Mouse (Mus musculus): ENCODE results near the gene Cacna2d1.

Gene Cacna2d1

DNA sequence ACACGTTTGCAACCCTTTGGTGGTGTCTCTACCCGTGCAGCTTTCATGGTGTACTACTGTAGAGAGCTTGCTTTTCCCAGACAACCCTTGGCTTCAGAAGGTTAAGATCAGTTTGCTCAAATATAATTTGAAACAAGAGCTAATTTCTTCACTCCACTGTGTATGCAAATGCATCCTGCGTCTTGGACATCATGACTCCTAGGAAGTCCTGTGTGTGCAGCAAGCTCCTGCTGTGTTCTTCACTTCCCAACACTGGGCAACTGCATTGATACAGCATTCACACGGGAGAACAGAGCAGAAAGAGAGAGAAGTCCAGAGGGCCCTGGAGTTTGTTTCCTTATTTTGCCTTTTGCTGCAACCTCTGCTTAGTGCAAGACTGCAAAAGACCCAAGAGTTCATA, 48.1 kb downstream of the Cacna2d1 start:
- in situ Hi-C loops (cut with MboI; ENCODE audit: low sequenced_read_pairs), result no loop called here

DNA sequence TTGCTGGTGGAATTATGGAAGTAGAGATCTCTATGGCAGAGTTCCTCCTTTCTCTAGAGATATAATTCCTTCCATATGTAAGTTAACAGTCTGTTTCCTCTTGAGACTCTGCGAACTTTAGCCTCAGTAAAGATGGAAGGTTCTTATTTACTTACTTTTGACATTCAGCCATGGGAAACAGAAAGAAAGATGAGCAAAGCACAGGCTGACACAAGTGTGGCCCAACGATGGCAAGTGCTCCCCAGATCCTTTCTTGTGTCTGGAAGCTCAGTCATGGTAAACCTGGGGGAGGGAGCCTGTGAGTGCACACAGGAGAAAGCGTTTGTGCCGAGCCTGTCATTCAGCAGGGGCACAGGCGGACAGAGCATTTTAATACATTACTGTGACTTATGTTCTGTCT, 48.9 kb downstream of the Cacna2d1 start:
- in situ Hi-C loops (cut with MboI; ENCODE audit: low sequenced_read_pairs), result no loop called here

DNA sequence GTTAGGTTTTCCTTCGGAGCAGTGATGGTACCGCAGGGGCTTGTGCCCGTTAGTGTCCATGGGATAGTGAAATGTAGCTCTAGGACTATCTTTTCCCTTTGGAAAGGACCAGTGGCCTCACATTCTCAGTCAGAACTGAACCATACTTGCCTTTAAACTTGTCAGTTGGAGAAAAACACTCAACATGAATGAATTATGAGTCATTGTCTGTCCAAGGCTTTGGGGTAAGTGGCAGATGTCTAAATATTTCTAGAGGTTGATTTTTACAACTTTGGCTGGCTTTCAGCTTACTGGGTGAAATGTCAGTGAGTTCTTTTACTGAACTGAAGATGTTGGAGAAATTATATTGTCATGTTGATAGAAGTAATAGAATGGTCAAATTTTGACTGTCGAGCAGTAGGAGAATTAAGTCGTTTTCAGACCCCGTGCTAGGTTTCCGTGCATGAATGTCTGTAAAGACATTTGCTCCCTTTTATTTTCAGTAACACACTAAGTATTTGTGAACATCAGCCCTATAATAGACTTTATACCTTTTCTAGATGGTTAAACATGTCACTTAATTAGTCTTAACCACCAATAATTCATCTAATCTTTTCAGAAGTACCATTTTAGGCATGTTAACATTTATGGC, 50.9 kb downstream of the Cacna2d1 start:
- in situ Hi-C loops (cut with MboI; ENCODE audit: low sequenced_read_pairs), result no loop called here

DNA sequence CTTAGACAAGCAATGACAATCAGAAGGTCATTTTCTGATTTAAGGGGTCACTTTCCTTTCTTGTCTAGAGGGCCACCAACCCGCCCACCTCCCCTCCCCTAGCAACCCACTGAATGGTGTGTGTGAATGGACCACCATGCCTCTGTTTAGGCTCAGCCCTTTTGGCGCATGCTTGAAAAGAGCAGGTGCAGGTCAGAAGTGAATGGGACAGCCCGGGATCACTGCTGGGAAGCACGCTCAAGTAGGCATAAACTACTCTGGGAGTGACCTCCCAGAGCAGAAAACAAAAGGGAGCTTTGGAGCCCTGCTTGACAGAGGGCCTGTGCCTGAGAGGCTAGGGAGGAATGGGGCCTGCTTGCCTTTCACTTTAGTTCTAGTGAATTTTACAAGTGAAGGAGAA, 51.4 kb downstream of the Cacna2d1 start:
- in situ Hi-C loops (cut with MboI; ENCODE audit: low sequenced_read_pairs), result no loop called here

GRCm38 (mm10) chr5:15991428-15992139, 57.1 kb downstream of the Cacna2d1 start:
- in situ Hi-C loops (cut with MboI; ENCODE audit: low sequenced_read_pairs), result no loop called here

DNA sequence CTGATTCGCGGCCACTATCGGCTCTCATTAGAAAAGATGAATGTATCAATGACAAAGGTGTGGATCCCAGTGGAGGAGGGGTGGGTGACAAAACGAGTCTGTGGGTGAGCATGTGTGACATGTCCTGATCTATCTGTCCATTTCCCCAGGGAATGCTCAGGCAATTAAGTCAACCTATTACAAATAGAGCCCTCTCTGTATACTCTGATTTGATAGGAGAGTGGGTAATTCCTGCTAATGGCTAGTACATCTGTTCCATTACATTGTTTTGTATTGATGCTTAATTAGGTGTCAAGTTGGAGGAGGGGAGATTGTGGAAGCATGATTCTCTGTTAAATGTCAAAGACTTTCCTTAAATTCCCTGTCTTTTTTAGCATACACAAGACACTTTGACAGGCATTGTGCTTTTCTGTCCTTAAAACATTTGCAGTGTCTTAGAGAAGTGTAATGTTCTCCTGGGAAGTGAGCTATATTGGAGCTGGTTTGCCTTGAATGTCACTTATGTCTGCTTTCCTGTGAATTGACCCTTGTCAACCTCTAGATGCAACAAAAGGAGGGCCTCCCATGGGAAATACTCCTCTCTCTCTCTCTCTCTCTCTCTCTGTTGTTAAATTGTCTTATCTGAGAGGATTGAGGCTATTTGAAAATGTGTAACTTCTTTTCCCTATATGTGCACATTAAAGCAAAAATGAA, 58.9 kb downstream of the Cacna2d1 start:
- in situ Hi-C loops (cut with MboI; ENCODE audit: low sequenced_read_pairs), result no loop called here

GRCm38 (mm10) chr5:15997190-15997589, 62.7 kb downstream of the Cacna2d1 start:
- in situ Hi-C loops (cut with MboI; ENCODE audit: low sequenced_read_pairs), result no loop called here

GRCm38 (mm10) chr5:15997769-15998168, 63.3 kb downstream of the Cacna2d1 start:
- in situ Hi-C loops (cut with MboI; ENCODE audit: low sequenced_read_pairs), result no loop called here

- in situ Hi-C loops (cut with MboI; ENCODE audit: low sequenced_read_pairs), result no loop called here
Observed at GRCm38 (mm10) chr5:16000917-16001316, 66.4 kb downstream of the Cacna2d1 start.

DNA sequence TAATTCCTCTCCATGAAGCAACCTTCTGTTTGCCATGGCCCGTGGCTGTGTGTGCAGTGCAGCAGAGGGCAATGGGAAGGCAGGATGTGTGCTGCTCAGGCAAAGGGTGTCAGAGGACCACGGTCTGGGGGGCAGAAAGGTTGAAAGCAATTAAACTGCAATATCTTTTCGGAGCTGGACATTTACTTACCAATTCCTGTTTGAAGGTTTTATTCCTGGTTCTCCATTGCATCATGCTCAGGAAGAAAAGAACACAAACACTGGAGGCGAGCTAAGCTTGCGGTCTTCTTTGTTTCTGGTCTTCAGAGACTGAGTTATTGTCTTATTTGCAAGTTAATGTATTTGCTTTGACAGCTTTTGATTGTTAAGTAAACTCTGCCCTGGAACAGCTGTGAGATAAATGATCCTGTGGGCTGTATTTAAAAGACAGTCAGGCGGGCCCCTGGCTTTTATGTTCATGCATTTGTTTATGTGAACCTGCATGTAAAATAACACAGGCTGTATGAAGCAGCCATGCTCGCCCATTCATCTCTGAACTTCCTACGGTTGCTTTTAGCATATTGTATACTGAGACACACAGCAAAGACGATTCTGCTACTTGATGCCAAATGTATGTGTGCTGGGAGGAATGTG, 68.1 kb downstream of the Cacna2d1 start:
- in situ Hi-C loops (cut with MboI; ENCODE audit: low sequenced_read_pairs), result no loop called here

DNA sequence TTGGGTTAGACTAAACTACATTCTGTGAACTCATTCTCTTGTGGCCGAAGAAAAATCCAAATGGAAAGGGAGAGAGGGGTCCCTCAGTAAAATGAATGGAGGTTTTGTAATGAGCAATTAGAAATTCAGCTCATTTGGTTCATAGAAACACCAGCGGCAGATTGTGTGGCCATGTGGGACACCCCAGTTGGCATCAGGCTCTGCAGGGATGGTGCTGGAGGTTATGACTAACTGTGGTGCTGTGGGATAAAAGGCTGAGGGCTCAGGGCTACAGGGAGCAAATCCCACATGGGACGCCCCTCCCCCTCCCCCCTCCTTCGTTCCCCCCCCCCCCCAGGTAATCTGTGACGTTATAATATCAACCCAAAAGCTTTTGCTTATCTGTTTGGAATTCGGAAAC, 69.8 kb downstream of the Cacna2d1 start:
- in situ Hi-C loops (cut with MboI; ENCODE audit: low sequenced_read_pairs), result no loop called here

DNA sequence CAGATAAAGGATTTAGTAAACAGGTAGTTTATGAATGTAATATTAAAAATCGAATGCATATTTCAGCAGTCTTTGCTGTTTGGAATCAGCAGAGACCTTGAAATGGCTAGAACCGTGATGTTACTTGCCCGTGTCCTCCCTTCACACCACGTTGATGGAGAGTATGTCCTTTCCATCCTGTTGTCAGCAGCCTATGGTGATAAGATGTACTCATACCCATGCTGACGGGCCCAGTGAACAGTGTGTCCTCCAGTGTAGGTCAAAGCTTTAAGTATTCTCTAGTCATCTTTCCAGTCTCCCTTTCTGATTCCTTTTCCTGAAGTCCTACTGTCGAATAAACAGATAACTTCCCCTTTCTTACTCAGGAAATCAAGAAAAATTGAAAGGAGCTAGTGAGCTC, 72.5 kb downstream of the Cacna2d1 start:
- in situ Hi-C loops (cut with MboI; ENCODE audit: low sequenced_read_pairs), result no loop called here

DNA sequence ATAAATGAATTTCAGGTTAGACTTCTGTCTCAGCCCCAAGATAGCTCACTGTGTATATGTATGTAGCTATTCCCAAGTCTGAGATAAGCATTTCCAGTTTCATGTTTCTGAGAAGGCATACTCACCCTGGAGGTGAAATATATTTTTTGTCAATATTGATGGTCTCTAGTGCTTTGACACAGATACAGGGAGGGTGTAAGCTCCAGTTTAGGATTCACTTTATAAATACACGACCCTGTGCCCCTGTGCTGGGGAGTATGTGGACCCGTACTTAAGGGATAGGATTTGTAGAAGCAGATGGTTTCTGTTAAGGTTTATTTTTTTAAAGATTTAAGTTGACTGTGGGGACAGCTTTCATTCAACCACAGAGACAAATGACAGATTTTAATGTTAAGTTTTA, 79.2 kb downstream of the Cacna2d1 start:
- in situ Hi-C loops (cut with MboI; ENCODE audit: low sequenced_read_pairs), result no loop called here

DNA sequence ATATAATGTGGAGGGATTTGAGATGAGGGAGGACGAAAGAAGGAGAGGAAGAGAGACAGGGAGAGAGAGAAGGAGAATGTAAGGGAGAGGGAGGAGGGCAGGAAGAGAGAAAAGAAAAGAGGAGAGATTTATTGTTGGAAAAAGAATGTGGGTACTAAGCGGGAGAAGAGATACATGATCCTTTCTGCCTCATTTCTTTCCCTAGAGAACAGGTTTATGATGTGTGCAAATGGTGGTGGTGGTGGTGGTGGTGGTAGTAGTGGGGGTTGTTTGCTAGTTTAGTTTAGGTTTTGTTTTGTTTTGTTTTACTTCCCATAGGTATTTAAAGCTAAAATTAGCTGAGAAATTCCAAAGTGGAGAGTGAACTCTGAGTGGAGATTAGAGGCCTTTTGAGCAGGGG, 79.9 kb downstream of the Cacna2d1 start:
- in situ Hi-C loops (cut with MboI; ENCODE audit: low sequenced_read_pairs), result no loop called here

DNA sequence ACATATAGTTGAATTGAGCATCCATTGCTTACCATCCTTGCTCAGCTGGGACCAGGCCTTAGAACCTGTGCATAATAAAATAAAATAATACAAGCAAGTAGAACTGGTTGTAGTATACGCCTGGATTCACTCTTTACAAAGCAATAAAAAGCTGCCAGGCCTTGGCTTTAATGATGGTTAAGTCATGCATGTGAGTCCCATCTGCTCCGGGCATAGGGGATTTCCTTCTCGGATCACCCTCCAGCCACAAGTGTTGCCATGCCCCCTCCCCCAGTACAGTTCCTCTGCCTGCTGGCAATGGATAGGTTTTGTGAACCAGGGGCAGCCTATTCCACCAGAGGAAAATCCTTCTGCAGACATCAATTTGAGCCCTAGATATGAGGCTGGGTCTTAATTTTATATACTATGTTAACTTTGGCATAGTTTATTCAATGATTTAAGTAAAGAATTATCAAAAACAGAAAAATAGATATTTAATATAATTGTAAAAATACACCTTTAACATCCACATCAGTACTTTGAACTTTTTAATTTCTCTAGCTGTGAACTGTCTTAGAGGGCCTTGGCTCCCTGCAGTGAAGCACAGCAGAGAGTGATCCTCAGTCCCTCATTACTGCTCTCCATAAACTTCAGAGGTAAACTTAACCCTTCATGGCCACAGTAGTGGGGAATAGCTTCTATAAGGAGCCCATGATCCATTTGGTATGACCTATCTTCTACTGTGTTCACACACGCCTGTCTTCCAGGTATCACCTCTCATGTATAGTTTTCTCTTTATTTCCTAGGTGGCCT, 90.3 kb downstream of the Cacna2d1 start:
- in situ Hi-C loops (cut with MboI; ENCODE audit: low sequenced_read_pairs), result no loop called here

GRCm38 (mm10) chr5:16028881-16029280, 94.4 kb downstream of the Cacna2d1 start:
- in situ Hi-C loops (cut with MboI; ENCODE audit: low sequenced_read_pairs), result no loop called here

DNA sequence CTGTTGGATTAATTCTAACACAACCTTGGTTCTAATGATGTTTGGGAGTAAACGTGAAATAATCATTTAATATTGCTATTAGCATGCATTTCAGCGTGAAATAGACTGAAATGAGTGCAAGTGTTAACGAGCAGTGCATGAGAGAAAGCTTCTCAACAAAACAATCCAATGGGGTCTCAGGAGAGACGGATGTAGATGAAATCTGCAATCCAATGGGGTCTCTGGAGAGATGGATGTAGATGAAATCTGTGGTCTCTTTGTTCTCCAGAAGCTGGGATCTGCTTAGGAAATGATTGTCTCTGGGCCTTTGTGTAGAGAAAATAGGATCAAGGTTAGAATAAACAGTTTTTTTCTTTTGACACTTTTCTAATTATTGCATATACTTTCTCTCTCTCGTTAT, 95.0 kb downstream of the Cacna2d1 start:
- in situ Hi-C loops (cut with MboI; ENCODE audit: low sequenced_read_pairs), result no loop called here

DNA sequence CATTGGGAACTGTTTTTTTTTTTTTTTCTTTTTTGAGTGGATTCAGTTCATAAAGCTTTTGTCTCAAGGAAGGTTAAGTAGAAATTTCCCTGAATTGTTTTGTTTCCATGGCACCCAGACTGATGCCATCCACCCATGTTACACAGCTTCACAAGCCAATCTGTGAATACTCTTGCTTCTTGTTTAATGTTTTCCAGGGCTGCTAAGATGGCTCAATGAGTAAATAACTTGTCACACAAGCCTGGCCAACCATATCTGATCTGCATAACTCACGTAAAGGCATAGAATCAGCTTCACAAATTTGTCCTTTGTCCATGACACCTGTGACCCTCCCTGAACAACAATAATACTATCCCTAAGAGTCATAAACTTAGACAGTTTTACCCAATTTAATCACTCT, 99.1 kb downstream of the Cacna2d1 start:
- in situ Hi-C loops (cut with MboI; ENCODE audit: low sequenced_read_pairs), result no loop called here

DNA sequence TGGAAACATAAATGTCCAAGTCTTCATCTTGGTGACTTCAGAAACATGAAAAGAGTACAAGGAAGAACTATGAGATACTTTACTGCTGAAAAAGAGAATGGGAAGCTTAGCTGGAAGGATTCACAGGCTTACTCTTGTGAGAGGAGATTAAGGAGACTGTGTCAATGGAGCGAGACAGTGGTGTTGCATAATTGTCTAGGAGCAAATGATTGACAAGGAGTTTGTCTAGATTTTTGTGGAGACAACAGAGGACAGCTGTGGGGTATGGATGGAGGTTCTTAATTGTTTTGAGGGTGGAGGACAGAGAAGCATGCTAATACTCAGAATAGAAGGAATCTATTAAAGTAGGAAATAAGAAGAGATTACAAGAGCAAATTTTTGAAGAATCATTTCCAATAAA, 100.8 kb downstream of the Cacna2d1 start:
- in situ Hi-C loops (cut with MboI; ENCODE audit: low sequenced_read_pairs), result no loop called here

DNA sequence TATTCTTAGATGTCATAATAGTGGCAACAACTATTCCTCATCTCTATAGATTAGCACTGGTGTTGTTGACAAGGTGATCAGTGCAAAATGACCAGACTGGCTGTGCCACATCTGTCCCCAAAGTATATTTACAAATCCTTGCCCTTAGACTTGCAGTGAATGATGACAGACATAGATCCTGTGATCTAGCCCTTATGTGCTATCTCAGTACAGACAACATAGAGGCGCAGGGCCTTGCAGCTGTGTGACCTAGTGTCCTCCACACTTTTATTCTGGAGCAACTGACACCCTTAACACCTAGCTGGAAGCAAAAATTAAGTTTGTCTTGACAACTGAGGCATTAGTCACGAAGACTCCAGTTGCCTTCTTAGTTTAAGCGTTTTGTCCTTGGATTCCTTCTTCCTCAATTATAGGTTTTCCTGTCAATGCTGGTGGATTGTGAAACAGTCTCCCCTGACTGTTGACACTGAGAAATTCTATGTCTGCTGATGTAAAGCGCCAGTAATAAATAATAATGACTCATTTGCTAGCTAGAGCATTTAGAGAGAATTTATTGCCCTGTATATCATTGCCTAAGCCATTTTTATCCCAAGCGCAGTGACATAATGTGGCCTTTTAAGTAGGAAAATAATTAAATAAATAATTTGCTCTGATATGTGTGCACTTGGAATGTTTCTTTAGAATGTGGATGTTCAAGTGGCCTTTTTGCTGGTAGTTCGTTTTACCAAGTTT, 110.8 kb downstream of the Cacna2d1 start:
- in situ Hi-C loops (cut with MboI; ENCODE audit: low sequenced_read_pairs), result no loop called here
